Mouse (Mus musculus): Measurements from ENCODE around the gene Mov10l1. TPM values are rescaled to one million over a fixed set of nuclear protein-coding genes. Genes with fewer than 3 reads are reported as not detected.

Gene Mov10l1
- total RNA-seq (2023): not detected

GRCm38 (mm10) chr15:88982534-88983079 lies at the start of gene Mov10l1:
Gene Mov10l1 (plus strand): TSS chr15:88982909.

DNA sequence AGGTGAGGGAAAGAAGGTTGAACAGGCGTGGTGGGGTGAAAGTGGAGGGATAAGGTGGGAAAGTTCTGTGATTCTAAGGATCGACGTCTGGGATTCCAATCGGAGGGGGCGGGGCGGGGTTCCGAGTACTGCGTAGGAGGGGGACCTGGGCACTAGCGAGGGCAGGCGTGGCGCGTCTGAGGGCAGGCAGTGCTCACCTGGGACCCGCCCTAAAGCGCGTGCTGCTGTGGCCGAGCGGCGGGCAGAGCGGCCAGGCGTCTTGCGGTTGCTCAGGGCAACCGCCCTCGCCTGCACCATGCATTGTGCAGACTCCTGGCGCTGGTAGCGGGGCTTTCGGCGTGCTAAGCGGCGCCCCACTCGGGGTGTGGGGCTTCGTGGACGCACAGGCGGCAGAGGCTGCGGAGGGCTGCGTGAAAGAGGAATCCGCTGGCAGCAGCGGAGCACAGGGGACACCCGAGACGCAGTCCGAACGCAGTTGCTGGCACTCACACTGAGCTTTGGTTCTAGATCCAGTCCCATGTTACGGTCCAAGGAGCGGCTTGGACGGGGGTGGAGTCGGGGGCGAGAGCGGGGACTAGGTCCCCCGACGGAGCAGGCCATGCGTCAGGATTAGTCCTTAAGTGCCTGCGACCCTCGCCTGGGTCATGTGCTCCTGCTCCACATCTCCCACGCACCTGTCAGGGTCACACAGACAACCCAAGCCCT lies 28.2 kb upstream of the Mov10l1 start, which contains the start of gene Ttll8:
TSS of gene Ttll8 (minus strand) at position 51 of the 705 bp plus-strand sequence.

GRCm38 (mm10) chr15:88978281-88979137 lies 4.2 kb upstream of the Mov10l1 start, which contains the start of gene Mlc1:
Gene Mlc1 (minus strand): TSS chr15:88979007.

GRCm38 (mm10) chr15:89059161-89059931 lies 76.6 kb downstream of the Mov10l1 start, which contains the start of gene Panx2:
Gene Panx2 (plus strand): TSS chr15:89059734.

DNA sequence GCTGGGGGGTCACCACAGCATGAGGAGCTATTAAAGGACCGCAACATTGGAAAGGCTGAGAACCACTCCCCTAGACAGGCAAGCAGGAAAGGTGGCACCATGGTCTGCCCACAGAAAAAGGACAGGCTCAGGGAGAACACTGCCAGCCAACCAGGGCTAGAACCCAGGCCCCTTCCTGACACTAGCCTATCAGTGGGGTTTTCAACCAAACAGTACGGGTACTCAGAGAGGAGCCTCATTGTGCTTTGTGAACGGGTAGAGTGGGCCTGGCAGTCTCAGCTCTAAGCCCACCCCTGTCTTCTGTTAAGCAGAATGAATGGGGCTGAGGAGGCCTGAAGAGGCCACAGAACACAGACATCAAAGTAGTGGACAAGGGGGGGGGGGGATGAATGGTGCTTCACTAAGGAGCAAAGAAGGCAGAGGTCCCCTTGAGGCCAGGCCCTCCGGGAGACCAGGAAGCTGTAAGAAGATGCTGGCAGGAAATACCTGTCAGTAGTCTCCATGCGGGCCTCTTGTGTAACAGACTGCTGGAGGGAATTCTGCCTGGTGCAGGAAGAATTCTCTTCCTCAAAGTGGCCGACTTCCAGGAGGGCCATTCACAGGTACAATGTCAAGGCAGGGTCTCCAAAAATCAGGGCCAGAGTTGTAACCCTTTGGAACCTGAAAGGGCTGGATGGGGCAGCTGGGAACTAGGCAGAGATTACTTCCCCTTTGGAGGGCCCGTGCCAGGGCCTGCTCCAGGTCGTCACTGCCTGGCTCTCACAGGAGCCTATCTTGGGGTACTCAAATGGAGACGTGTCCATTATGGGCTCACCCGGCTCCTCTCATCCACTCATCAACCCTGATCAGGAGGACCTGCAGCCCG lies 92.1 kb downstream of the Mov10l1 start, which contains the start of gene Trabd:
TSS of gene Trabd (plus strand) at position 512 of the 865 bp plus-strand sequence.

GRCm38 (mm10) chr15:89088607-89089247 lies 106.0 kb downstream of the Mov10l1 start, which contains the start of gene Selenoo:
Gene Selenoo (plus strand): TSS chr15:89089084.

Other genes with a start within 250 kb of the Mov10l1 start
- gene Brd1, start 248.7 kb upstream of the Mov10l1 start, total RNA-seq (2023): 100 to 1,000 TPM; 123 TPM
- gene Zbed4, start 231.2 kb upstream of the Mov10l1 start, total RNA-seq (2023): 10 to 100 TPM; 35.5 to 36.1 TPM
- gene Alg12, start 163.6 kb upstream of the Mov10l1 start, total RNA-seq (2023): 10 to 100 TPM; 20.1 to 30.7 TPM
- 10 to 100 TPM; 38.2 to 40.5 TPM for gene Creld2, start 163.3 kb upstream of the Mov10l1 start, total RNA-seq (2023)
- 10 to 100 TPM; 73.9 to 94.1 TPM for gene Pim3, start 120.7 kb upstream of the Mov10l1 start, total RNA-seq (2023)
- not detected for gene Ttll8, start 28.5 kb upstream of the Mov10l1 start, total RNA-seq (2023)
- not detected for gene Mlc1, start 3.9 kb upstream of the Mov10l1 start, total RNA-seq (2023)
- gene Panx2, start 76.8 kb downstream of the Mov10l1 start, total RNA-seq (2023): not detected
- gene Trabd, start 92.2 kb downstream of the Mov10l1 start, total RNA-seq (2023): 10 to 100 TPM; 57.3 to 67.8 TPM
- gene Selenoo, start 106.2 kb downstream of the Mov10l1 start, total RNA-seq (2023): 10 to 100 TPM; 30.7 to 31.6 TPM
- gene Tubgcp6, start 140.2 kb downstream of the Mov10l1 start, total RNA-seq (2023): 10 to 100 TPM; 56.5 to 64.7 TPM
- 100 to 1,000 TPM in 1 of 2 experiments, 10 to 100 TPM in 1; 99.3 to 101 TPM for gene Hdac10, start 145.8 kb downstream of the Mov10l1 start, total RNA-seq (2023)
- 10 to 100 TPM; 17.9 to 21.0 TPM for gene Mapk12, start 157.8 kb downstream of the Mov10l1 start, total RNA-seq (2023)
- gene Mapk11, start 166.7 kb downstream of the Mov10l1 start, total RNA-seq (2023): 10 to 100 TPM; 87.0 to 90.1 TPM
- 10 to 100 TPM in 1 of 2 experiments, 1 to 10 TPM in 1; 9.8 to 12.8 TPM for gene Plxnb2, start 197.9 kb downstream of the Mov10l1 start, total RNA-seq (2023)
- 10 to 100 TPM; 34.3 to 37.2 TPM for gene Dennd6b, start 213.6 kb downstream of the Mov10l1 start, total RNA-seq (2023)
- gene Ppp6r2, start 228.6 kb downstream of the Mov10l1 start, total RNA-seq (2023): 10 to 100 TPM; 59.2 to 68.8 TPM